Mouse (Mus musculus): ENCODE data around the gene Phkg2. TPM values are rescaled to one million over a fixed set of nuclear protein-coding genes. Genes with fewer than 3 reads are reported as not detected.

The Phkg2 gene
- total and polyA plus RNA-seq, 2 experiments from 2014 or later: 23.1 to 44.1 TPM

DNA sequence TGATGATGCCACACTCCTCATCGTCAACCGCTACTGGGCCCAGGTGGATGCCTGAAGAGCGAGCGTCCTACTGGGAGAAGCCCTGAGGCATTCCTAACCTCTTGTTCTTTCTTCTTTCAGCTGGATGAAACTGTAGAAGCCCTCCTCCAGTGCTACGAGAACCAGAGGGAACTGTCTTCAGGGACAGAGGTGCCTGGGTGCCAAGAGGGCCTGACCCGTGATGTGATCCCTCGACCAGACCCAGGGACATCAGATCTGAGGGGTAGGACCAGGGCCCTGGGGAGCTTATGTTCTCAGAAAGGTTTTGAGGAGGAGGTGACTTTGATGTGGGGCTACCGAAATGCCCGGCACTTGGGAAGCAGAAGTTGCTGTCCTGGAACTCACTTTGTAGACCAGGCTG, 16.5 kb downstream of the Phkg2 start:
- Histone ChIP-seq H3K27ac (ENCODE audit: low read depth) (no peak overlapping the region), H3K4me2 (ENCODE audit: low read depth, low read length) (peak overlapping the region; percentile 92), H3K4me1 (ENCODE audit: control insufficient read depth, insufficient read depth) (peaks cover 17% of the 10 kb centered on the region), H3K4me3 (ENCODE audit: low read depth, low read length) (peak overlapping the region; percentile 98; the same call in 1 of the 2 replicates), H3K9me3 (replicated peaks; ENCODE audit: control insufficient read depth, low read length) (no peaks in the 10 kb centered on the region), H3K9ac (replicated peaks; ENCODE audit: low read depth, low read length) (no peak overlapping the region), H3K27me3 (ENCODE audit: control insufficient read depth, insufficient read depth, low read length) (no peaks in the 10 kb centered on the region), H3K36me3 (replicated peaks; ENCODE audit: control insufficient read depth, insufficient read depth, low read length) (peaks cover 49% of the 10 kb centered on the region)
- ATAC-seq (ENCODE audit: insufficient read depth, low read depth) (no peak), DNase-seq (ENCODE audit: low spot score) (no peak)
- no peak for TF ChIP-seq CTCF (IDR thresholded peaks at IDR 0.05; ENCODE audit: low read depth)
- no peak for TF ChIP-seq EP300 (IDR thresholded peaks at IDR 0.05; ENCODE audit: low read depth)
- 87% methylated on average over 9 of the region's 9 CpGs for WGBS

DNA sequence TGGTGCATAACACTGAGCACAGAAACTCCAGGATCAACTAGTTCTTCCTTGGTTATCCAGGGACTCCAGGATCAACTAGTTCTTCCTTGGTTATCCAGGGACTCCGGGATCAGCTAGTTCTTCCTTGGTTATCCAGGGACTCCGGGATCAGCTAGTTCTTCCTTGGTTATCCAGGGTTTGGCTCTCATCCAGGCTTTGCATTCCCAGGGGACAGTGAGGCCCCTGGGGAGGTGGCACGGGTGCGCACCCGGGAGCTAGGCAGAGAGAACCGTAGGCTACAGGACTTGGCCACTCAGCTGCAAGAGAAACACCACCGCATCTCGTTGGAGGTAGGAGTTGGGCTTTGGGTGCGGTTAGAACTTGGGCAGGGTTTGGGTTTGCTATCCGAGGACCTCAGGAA, 18.0 kb downstream of the Phkg2 start:
- Histone ChIP-seq H3K27ac (ENCODE audit: low read depth) (no peak overlapping the region), H3K9ac (replicated peaks; ENCODE audit: low read depth, low read length) (no peak overlapping the region), H3K36me3 (replicated peaks; ENCODE audit: control insufficient read depth, insufficient read depth, low read length) (peaks cover 60% of the 10 kb centered on the region), H3K27me3 (ENCODE audit: control insufficient read depth, insufficient read depth, low read length) (no peaks in the 10 kb centered on the region), H3K9me3 (replicated peaks; ENCODE audit: control insufficient read depth, low read length) (no peaks in the 10 kb centered on the region), H3K4me2 (ENCODE audit: low read depth, low read length) (no peak overlapping the region), H3K4me3 (ENCODE audit: low read depth, low read length) (no peak overlapping the region), H3K4me1 (ENCODE audit: control insufficient read depth, insufficient read depth) (peaks cover 17% of the 10 kb centered on the region)
- TF ChIP-seq CTCF (IDR thresholded peaks at IDR 0.05; ENCODE audit: low read depth) (no peak), EP300 (IDR thresholded peaks at IDR 0.05; ENCODE audit: low read depth) (no peak)
- ATAC-seq (ENCODE audit: insufficient read depth, low read depth) (no peak), DNase-seq (ENCODE audit: low spot score) (no peak)
- WGBS: 62% methylated on average over 10 of the region's 10 CpGs

DNA sequence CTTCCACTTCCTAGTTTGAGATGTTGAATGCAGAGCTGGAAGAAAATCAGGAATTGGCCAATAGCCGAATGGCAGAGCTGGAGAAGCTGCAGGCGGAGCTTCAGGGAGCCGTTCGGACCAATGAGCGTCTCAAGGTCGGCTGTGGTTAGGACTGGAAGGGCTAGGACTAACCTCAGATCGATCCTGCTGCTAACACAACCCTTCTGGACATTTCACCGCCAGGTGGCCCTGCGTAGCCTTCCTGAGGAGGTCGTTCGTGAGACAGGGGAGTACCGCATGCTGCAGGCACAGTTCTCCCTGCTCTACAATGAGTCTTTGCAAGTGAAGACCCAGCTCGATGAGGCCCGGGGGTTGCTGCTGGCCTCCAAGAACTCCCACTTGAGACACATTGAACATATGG, 19.4 kb downstream of the Phkg2 start:
- no peak for DNase-seq (ENCODE audit: low spot score)
- Histone ChIP-seq H3K27me3 (ENCODE audit: control insufficient read depth, insufficient read depth, low read length) (no peaks in the 10 kb centered on the region), H3K4me2 (ENCODE audit: low read depth, low read length) (no peak overlapping the region), H3K9ac (replicated peaks; ENCODE audit: low read depth, low read length) (no peak overlapping the region), H3K36me3 (replicated peaks; ENCODE audit: control insufficient read depth, insufficient read depth, low read length) (peaks cover 74% of the 10 kb centered on the region), H3K4me3 (ENCODE audit: low read depth, low read length) (no peak overlapping the region), H3K9me3 (replicated peaks; ENCODE audit: control insufficient read depth, low read length) (no peaks in the 10 kb centered on the region), H3K4me1 (ENCODE audit: control insufficient read depth, insufficient read depth) (peaks cover 11% of the 10 kb centered on the region), H3K27ac (ENCODE audit: low read depth) (no peak overlapping the region)
- no peak for ATAC-seq (ENCODE audit: insufficient read depth, low read depth)
- WGBS: 92% methylated on average over 14 of the region's 14 CpGs
- TF ChIP-seq EP300 (IDR thresholded peaks at IDR 0.05; ENCODE audit: low read depth) (no peak), CTCF (IDR thresholded peaks at IDR 0.05; ENCODE audit: low read depth) (no peak)

DNA sequence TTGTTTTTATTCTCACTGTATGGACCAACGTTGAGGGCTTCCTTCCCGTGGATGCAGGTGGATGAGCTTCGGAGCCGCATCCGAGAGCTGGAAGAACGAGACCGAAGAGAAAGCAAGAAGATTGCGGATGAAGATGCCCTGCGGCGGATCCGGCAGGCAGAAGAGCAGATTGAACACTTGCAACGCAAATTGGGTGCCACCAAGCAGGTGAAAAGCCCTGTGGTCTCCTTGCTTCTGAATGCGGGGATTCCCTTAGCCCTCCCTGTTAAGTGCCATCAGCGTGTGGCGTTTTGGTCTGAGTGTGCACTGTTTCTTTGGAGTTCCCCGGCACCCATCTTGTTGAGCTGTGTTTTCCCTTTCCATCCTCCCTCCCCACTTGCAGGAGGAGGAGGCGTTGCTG, 23.6 kb downstream of the Phkg2 start:
- Histone ChIP-seq H3K36me3 (replicated peaks; ENCODE audit: control insufficient read depth, insufficient read depth, low read length) (peaks cover 98% of the 10 kb centered on the region), H3K4me3 (ENCODE audit: low read depth, low read length) (no peak overlapping the region), H3K27me3 (ENCODE audit: control insufficient read depth, insufficient read depth, low read length) (no peaks in the 10 kb centered on the region), H3K9me3 (replicated peaks; ENCODE audit: control insufficient read depth, low read length) (no peaks in the 10 kb centered on the region), H3K4me2 (ENCODE audit: low read depth, low read length) (no peak overlapping the region), H3K4me1 (ENCODE audit: control insufficient read depth, insufficient read depth) (no peaks in the 10 kb centered on the region), H3K9ac (replicated peaks; ENCODE audit: low read depth, low read length) (no peak overlapping the region), H3K27ac (ENCODE audit: low read depth) (no peak overlapping the region)
- ATAC-seq (ENCODE audit: insufficient read depth, low read depth): no peak
- WGBS: 93% methylated on average over 17 of the region's 17 CpGs
- no peak for DNase-seq (ENCODE audit: low spot score)
- TF ChIP-seq EP300 (IDR thresholded peaks at IDR 0.05; ENCODE audit: low read depth) (no peak), CTCF (IDR thresholded peaks at IDR 0.05; ENCODE audit: low read depth) (no peak)

DNA sequence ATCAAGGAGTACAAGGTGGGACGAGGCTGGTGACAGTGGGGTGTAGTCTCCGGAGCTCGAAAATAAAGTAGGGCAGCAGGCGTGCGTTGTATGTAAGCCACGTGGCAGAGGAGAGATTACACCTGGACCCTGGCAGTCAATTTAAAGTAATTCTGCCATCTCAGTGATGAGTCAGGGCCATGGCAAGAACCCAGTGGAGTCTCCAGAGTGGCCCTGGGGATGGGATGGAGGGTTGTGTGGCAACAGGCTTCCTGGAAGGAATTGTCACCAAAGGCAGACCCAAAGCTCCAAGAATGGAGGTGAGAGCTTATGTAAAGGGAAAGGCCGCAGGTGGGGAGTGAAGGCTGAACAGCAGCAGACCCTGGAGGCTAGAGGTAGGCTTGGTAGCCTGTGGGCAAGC, 27.5 kb downstream of the Phkg2 start:
- no peaks in the 10 kb centered on the region for H3K9me3 ChIP-seq (replicated peaks; ENCODE audit: control insufficient read depth, low read length)
- WGBS: 96% methylated on average over 7 of the region's 7 CpGs
- no peaks in the 10 kb centered on the region for H3K4me1 ChIP-seq (ENCODE audit: control insufficient read depth, insufficient read depth)
- DNase-seq (ENCODE audit: low spot score) (no peak), ATAC-seq (ENCODE audit: insufficient read depth, low read depth) (no peak)
- no peaks in the 10 kb centered on the region for H3K27me3 ChIP-seq (ENCODE audit: control insufficient read depth, insufficient read depth, low read length)
- no peak for TF ChIP-seq EP300 (IDR thresholded peaks at IDR 0.05; ENCODE audit: low read depth)
- TF ChIP-seq CTCF (IDR thresholded peaks at IDR 0.05; ENCODE audit: low read depth): no peak
- no peak overlapping the region for H3K4me3 ChIP-seq (ENCODE audit: low read depth, low read length)
- no peak overlapping the region for H3K4me2 ChIP-seq (ENCODE audit: low read depth, low read length)
- no peak overlapping the region for H3K9ac ChIP-seq (replicated peaks; ENCODE audit: low read depth, low read length)
- H3K27ac ChIP-seq (ENCODE audit: low read depth): no peak overlapping the region
- peaks cover 92% of the 10 kb centered on the region for H3K36me3 ChIP-seq (replicated peaks; ENCODE audit: control insufficient read depth, insufficient read depth, low read length)

DNA sequence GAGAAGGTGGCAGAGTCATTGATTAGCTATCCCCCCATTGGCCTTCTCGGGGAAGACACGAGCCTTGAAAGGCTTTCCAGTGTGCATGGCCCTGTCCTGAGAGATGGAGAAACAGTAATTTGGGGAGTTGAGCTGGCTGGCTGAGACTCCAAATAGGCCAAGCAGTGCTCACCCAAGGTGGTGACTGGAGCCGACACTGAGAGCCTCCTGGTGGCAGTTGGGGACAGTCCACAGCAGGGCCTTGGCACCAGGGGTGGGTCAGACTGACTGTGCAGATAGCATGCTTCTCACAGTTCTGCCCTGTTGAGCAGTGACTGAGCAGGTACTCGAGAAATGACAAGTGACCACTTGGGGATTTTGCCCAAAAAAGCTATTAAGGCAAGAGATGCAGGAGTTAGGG, 28.6 kb downstream of the Phkg2 start:
- peaks cover 81% of the 10 kb centered on the region for H3K36me3 ChIP-seq (replicated peaks; ENCODE audit: control insufficient read depth, insufficient read depth, low read length)
- H3K4me1 ChIP-seq (ENCODE audit: control insufficient read depth, insufficient read depth): no peaks in the 10 kb centered on the region
- WGBS: 75% methylated on average over 4 of the region's 4 CpGs
- TF ChIP-seq EP300 (IDR thresholded peaks at IDR 0.05; ENCODE audit: low read depth): no peak
- no peak for TF ChIP-seq CTCF (IDR thresholded peaks at IDR 0.05; ENCODE audit: low read depth)
- no peak overlapping the region for H3K27ac ChIP-seq (ENCODE audit: low read depth)
- no peak for DNase-seq (ENCODE audit: low spot score)
- H3K9ac ChIP-seq (replicated peaks; ENCODE audit: low read depth, low read length): no peak overlapping the region
- no peaks in the 10 kb centered on the region for H3K9me3 ChIP-seq (replicated peaks; ENCODE audit: control insufficient read depth, low read length)
- no peak overlapping the region for H3K4me3 ChIP-seq (ENCODE audit: low read depth, low read length)
- no peaks in the 10 kb centered on the region for H3K27me3 ChIP-seq (ENCODE audit: control insufficient read depth, insufficient read depth, low read length)
- H3K4me2 ChIP-seq (ENCODE audit: low read depth, low read length): no peak overlapping the region
- ATAC-seq (ENCODE audit: insufficient read depth, low read depth): no peak
